Mouse (Mus musculus): ENCODE results near the gene Tagap. TPM values are rescaled to one million over a fixed set of nuclear protein-coding genes. Genes with fewer than 3 reads are reported as not detected.

Gene Tagap
- polyA plus RNA-seq, 1 experiment from 2014 or later = 1.6 TPM

DNA sequence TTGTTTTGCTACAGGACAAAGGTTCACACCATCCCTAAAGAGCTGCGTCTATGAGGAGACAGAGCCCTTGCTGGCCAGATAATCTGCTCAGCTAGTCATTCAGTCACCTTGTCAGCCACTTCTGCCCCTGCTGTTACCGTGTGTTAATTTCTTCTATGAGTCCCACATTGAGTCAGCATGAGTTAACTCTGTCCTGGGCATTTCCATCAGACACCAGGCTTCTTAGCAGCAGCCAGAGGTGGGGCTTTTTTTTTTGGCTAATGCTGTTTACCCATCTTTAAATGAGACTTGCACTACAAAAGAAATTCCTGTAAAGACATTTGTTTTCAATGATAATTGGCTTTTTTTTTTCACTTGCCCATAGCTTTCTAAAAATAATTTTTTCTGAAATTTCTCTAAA, 20.8 kb upstream of the Tagap start:
- no peak overlapping the region for H3K27ac ChIP-seq (ENCODE audit: low read length)
- no peak for ATAC-seq
- H3K27me3 ChIP-seq (replicated peaks; ENCODE audit: control insufficient read depth, insufficient read depth, low read length) = no peaks in the 10 kb centered on the region
- H3K36me3 ChIP-seq (ENCODE audit: control insufficient read depth, insufficient read depth, low read length) = no peaks in the 10 kb centered on the region
- 49% methylated on average over 2 of the region's 2 CpGs for WGBS
- no peak overlapping the region for H3K9ac ChIP-seq (ENCODE audit: low read depth, low read length)
- no peaks in the 10 kb centered on the region for H3K9me3 ChIP-seq (ENCODE audit: control insufficient read depth, low read length)
- H3K4me1 ChIP-seq (ENCODE audit: control insufficient read depth, insufficient read depth, low read length) = no peaks in the 10 kb centered on the region
- no peak overlapping the region for H3K4me3 ChIP-seq (ENCODE audit: low read length)
- H3K4me2 ChIP-seq (ENCODE audit: low read depth, low read length) = no peak overlapping the region

DNA sequence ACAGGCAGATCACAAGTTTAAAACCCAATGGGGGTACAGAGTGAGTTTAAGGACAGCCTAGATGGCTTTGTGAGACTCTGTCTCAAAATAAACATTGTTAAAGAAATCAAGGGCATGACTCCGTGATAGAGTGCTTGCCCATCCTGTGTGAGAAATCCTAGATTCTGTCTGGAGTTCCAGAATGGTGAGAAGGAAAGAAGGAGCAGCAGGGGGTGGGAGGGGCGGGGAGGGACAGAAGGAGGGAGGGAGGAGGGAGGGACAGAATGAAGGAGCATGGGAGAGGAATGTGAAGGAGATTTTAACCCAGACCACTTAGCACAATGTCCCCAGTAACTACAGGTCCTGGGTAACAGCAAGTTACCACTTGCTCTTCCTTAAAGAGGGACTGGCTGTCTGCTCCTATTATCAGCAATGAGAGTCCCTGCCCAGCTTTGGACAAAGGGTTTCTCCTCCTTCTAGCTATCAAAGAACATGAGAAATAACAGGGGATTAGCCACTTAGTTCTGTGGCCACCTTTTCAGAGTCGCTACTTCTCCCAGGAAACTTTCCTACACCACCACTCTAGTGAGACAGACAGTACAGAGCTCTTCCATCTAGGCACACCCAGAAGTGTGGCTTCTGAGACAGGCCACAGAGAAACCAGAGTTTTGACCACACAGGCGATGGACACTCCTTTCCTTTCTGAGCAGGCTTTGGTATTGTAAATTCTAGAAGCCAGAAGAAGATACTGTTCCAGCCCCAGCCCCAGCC, 19.7 kb upstream of the Tagap start:
- H3K4me3 ChIP-seq (ENCODE audit: low read length) = no peak overlapping the region
- H3K9ac ChIP-seq (ENCODE audit: low read depth, low read length) = no peak overlapping the region
- H3K4me1 ChIP-seq (ENCODE audit: control insufficient read depth, insufficient read depth, low read length) = no peaks in the 10 kb centered on the region
- no peak overlapping the region for H3K27ac ChIP-seq (ENCODE audit: low read length)
- 45% methylated on average over 4 of the region's 4 CpGs for WGBS
- no peak for ATAC-seq
- H3K4me2 ChIP-seq (ENCODE audit: low read depth, low read length) = no peak overlapping the region
- no peaks in the 10 kb centered on the region for H3K9me3 ChIP-seq (ENCODE audit: control insufficient read depth, low read length)
- H3K36me3 ChIP-seq (ENCODE audit: control insufficient read depth, insufficient read depth, low read length) = no peaks in the 10 kb centered on the region
- no peaks in the 10 kb centered on the region for H3K27me3 ChIP-seq (replicated peaks; ENCODE audit: control insufficient read depth, insufficient read depth, low read length)

DNA sequence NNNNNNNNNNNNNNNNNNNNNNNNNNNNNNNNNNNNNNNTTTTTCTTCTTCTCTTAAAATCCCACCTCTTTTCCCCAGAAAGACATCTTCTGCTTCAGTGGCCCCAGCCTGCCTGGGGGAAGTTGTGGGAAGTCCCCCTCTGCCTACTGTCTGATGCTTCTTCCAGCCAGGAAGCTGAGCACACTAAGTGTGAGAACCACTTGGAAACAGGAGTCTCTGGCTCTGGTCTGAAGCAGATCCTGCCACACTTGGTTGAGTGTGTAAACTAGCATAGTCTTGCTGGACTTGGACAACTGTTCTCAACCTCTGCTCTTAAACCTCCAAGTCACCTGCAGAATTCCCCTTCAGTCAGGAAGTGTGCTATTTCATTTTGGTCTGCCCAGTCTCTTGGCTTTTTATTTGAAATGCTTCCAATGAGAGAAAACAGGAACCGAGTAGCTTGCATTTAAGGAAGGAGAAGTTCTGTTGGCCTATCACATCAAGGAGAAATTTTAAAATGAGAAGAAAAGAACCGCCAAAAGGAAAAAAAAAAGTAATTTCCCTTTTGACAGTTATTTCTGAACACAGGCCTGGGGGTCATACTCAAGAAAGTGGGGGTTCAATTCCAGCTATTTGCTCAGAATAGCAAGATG, 11.1 kb upstream of the Tagap start:
- Histone ChIP-seq H3K36me3 (ENCODE audit: control insufficient read depth, insufficient read depth, low read length) (no peaks in the 10 kb centered on the region), H3K4me2 (ENCODE audit: low read depth, low read length) (no peak overlapping the region), H3K9ac (ENCODE audit: low read depth, low read length) (no peak overlapping the region), H3K27me3 (replicated peaks; ENCODE audit: control insufficient read depth, insufficient read depth, low read length) (no peaks in the 10 kb centered on the region), H3K4me3 (ENCODE audit: low read length) (no peak overlapping the region), H3K4me1 (ENCODE audit: control insufficient read depth, insufficient read depth, low read length) (no peaks in the 10 kb centered on the region), H3K9me3 (ENCODE audit: control insufficient read depth, low read length) (no peaks in the 10 kb centered on the region), H3K27ac (ENCODE audit: low read length) (no peak overlapping the region)
- no peak for ATAC-seq
- WGBS = 70% methylated on average over 2 of the region's 2 CpGs

DNA sequence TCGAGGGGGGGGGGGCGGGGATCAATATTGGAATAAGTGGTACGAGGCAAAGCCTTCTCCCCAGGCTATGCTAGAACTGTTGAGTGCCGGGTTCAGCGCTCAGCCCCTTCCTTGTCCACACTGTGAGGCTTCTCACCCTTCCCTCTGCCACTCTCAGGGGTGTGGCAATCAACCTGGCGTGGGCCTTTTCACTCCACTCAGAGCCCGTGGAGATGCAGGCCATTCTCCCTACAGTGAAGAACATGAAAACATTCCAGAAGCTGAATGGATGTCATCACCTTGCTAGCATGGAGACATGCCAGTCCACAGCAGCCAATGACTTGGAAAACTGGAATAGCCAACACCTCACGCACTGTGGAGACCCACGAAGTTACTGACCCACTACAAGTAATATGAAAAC, 10.0 kb upstream of the Tagap start:
- Histone ChIP-seq H3K4me3 (ENCODE audit: low read length) (no peak overlapping the region), H3K9me3 (ENCODE audit: control insufficient read depth, low read length) (no peaks in the 10 kb centered on the region), H3K27ac (ENCODE audit: low read length) (no peak overlapping the region), H3K9ac (ENCODE audit: low read depth, low read length) (no peak overlapping the region), H3K4me1 (ENCODE audit: control insufficient read depth, insufficient read depth, low read length) (no peaks in the 10 kb centered on the region), H3K27me3 (replicated peaks; ENCODE audit: control insufficient read depth, insufficient read depth, low read length) (no peaks in the 10 kb centered on the region), H3K36me3 (ENCODE audit: control insufficient read depth, insufficient read depth, low read length) (no peaks in the 10 kb centered on the region), H3K4me2 (ENCODE audit: low read depth, low read length) (no peak overlapping the region)
- ATAC-seq = no peak
- 78% methylated on average over 9 of the region's 9 CpGs for WGBS

DNA sequence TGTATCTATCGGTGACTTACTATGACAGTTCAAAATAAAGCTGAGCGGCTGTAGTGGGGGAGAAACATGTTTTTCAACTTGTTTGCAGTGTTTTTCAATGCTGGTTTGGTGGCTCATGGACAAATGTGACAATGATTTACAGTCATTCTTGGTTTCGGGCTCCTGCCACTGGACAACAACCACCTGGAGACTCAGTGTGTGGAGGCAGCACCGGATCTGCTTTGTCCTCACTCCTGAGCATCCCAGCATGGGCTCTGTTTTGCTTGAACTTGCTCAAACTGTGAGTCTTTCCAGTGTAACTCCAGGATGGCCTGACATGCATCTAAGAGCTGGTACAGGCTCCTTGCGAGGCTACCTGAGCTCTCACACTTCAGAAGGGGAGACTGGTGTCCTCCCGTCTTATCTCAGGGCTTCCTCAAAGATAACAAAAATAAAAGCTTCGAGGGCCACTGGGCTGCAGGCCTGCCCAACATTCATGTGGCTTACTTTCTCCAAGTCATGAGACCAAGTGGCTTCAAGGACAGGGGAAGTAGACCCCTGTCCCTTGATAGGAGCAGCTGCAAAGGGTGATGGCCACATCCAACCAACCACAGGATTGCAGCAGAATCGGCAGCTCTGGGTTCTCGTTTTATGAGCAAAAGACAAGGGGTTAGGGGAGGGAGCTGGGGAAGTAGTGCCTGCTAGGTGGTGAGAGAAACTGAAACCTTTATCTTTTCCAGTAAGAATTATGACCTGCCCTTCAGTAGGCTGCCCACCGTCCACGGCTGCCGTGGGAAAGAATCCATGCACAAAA, 8.8 kb upstream of the Tagap start:
- no peaks in the 10 kb centered on the region for H3K9me3 ChIP-seq (ENCODE audit: control insufficient read depth, low read length)
- H3K4me1 ChIP-seq (ENCODE audit: control insufficient read depth, insufficient read depth, low read length) = no peaks in the 10 kb centered on the region
- H3K4me2 ChIP-seq (ENCODE audit: low read depth, low read length) = no peak overlapping the region
- 51% methylated on average over 12 of the region's 12 CpGs for WGBS
- no peaks in the 10 kb centered on the region for H3K27me3 ChIP-seq (replicated peaks; ENCODE audit: control insufficient read depth, insufficient read depth, low read length)
- no peak overlapping the region for H3K27ac ChIP-seq (ENCODE audit: low read length)
- H3K9ac ChIP-seq (ENCODE audit: low read depth, low read length) = 0 out of 2 replicates have a peak overlapping the region, but pooled peaks have one; percentile 10
- ATAC-seq = no peak
- H3K36me3 ChIP-seq (ENCODE audit: control insufficient read depth, insufficient read depth, low read length) = no peaks in the 10 kb centered on the region
- H3K4me3 ChIP-seq (ENCODE audit: low read length) = no peak overlapping the region

DNA sequence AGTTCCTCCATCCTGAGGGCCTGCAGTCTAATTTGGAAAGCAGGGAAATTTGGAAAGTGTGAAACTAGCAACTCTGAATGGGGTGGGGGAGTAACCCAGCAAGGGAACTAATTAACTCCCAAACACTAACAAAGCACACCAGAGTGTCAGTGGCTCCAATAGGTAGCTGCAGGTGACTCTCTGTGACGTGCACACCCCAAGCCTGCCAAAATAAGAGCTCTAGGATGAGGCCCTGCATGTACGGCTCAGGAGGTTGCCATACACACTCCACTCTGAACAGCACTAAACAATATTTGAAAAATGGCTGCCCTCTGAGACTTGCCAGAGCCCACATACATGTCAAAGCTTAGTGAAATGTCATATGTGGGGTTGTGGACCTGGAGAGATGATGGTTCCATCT, 7.4 kb upstream of the Tagap start:
- Histone ChIP-seq H3K27ac (ENCODE audit: low read length) (no peak overlapping the region), H3K9ac (ENCODE audit: low read depth, low read length) (no peak overlapping the region), H3K4me2 (ENCODE audit: low read depth, low read length) (no peak overlapping the region), H3K27me3 (replicated peaks; ENCODE audit: control insufficient read depth, insufficient read depth, low read length) (no peaks in the 10 kb centered on the region), H3K4me1 (ENCODE audit: control insufficient read depth, insufficient read depth, low read length) (no peaks in the 10 kb centered on the region), H3K36me3 (ENCODE audit: control insufficient read depth, insufficient read depth, low read length) (no peaks in the 10 kb centered on the region), H3K9me3 (ENCODE audit: control insufficient read depth, low read length) (no peaks in the 10 kb centered on the region), H3K4me3 (ENCODE audit: low read length) (no peak overlapping the region)
- ATAC-seq = no peak
- 72% methylated on average over 2 of the region's 2 CpGs for WGBS

DNA sequence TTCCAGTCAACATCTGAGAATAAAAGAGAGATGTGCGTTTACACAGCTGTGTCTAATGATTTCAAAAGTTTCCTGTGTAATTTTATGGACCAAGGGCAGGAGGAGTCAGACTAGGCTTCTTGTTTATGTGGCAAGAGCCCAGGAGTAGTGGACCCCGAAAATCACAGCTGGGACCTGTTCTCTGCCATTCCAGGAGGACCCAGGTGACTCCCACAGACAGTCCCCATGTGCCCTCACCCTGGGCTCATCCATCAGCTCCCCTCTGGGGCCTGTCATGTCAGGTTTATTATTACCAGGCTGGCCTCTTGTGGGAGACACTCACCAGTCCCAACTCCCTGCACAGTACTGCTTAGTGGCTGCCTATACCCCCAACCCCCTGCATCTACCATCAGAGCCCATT, 6.6 kb upstream of the Tagap start:
- no peak overlapping the region for H3K4me3 ChIP-seq (ENCODE audit: low read length)
- no peaks in the 10 kb centered on the region for H3K9me3 ChIP-seq (ENCODE audit: control insufficient read depth, low read length)
- no peaks in the 10 kb centered on the region for H3K36me3 ChIP-seq (ENCODE audit: control insufficient read depth, insufficient read depth, low read length)
- H3K4me2 ChIP-seq (ENCODE audit: low read depth, low read length) = no peak overlapping the region
- no peaks in the 10 kb centered on the region for H3K4me1 ChIP-seq (ENCODE audit: control insufficient read depth, insufficient read depth, low read length)
- H3K27me3 ChIP-seq (replicated peaks; ENCODE audit: control insufficient read depth, insufficient read depth, low read length) = no peaks in the 10 kb centered on the region
- no peak for ATAC-seq
- no peak overlapping the region for H3K27ac ChIP-seq (ENCODE audit: low read length)
- H3K9ac ChIP-seq (ENCODE audit: low read depth, low read length) = no peak overlapping the region
- WGBS = 48% methylated on average over 2 of the region's 2 CpGs

DNA sequence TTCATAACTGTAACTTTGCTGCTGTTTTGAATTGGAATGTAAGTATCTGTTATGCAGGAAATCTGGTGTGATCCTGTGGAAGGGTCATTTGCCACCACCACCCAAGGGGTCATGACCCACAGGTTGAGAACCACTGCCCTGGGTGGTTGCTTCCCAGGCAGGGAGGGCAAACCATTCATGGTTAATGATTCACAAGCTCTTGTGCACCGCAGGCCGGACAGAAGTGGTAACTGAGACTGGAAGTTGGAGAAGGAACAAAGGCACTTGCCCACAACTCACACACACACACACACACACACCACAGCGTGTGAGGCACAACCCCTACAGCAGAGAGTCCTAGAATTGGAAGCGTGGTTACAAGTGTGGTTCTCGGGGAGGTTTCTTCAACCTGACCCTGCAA, 3.2 kb upstream of the Tagap start:
- Histone ChIP-seq H3K4me3 (ENCODE audit: low read length) (no peak overlapping the region), H3K36me3 (ENCODE audit: control insufficient read depth, insufficient read depth, low read length) (no peaks in the 10 kb centered on the region), H3K4me1 (ENCODE audit: control insufficient read depth, insufficient read depth, low read length) (no peaks in the 10 kb centered on the region), H3K4me2 (ENCODE audit: low read depth, low read length) (no peak overlapping the region), H3K27me3 (replicated peaks; ENCODE audit: control insufficient read depth, insufficient read depth, low read length) (no peaks in the 10 kb centered on the region), H3K9me3 (ENCODE audit: control insufficient read depth, low read length) (no peaks in the 10 kb centered on the region), H3K27ac (ENCODE audit: low read length) (no peak overlapping the region), H3K9ac (ENCODE audit: low read depth, low read length) (no peak overlapping the region)
- 70% methylated on average over 5 of the region's 5 CpGs for WGBS
- ATAC-seq = no peak

DNA sequence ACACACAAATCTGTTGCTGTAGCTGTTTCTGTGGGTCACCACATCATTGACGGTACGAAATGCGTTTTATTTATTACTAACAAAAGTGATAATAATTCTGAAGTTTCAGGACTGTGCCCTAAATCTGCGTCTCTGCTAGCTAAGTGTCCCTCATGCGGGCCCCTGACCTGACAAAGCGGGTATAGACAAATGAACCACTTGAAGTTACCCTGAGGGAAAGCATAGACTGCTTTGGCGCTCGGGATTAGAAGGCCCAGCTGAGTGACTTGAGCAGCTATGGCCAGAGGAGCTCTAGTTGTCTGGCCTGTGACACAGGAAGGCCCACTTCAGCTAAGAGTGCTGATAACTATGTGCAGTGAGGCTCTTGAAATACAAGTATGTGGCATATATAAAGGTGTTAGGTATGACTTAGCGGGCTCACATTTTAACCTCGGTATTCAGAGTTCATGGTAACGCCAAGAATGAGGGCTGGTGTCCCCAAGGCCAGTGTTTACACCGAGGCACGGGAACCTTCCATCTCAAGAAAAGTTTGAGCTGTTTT, 1.5 kb upstream of the Tagap start:
- WGBS = 85% methylated on average over 13 of the region's 13 CpGs
- no peaks in the 10 kb centered on the region for H3K27me3 ChIP-seq (replicated peaks; ENCODE audit: control insufficient read depth, insufficient read depth, low read length)
- H3K27ac ChIP-seq (ENCODE audit: low read length) = no peak overlapping the region
- ATAC-seq = no peak
- H3K4me2 ChIP-seq (ENCODE audit: low read depth, low read length) = no peak overlapping the region
- no peaks in the 10 kb centered on the region for H3K36me3 ChIP-seq (ENCODE audit: control insufficient read depth, insufficient read depth, low read length)
- no peak overlapping the region for H3K9ac ChIP-seq (ENCODE audit: low read depth, low read length)
- H3K4me1 ChIP-seq (ENCODE audit: control insufficient read depth, insufficient read depth, low read length) = no peaks in the 10 kb centered on the region
- no peaks in the 10 kb centered on the region for H3K9me3 ChIP-seq (ENCODE audit: control insufficient read depth, low read length)
- no peak overlapping the region for H3K4me3 ChIP-seq (ENCODE audit: low read length)

Measured in intestine, embryonic 16.5 days (tissue).